Mouse (Mus musculus) liver, adult 2 months (tissue): ENCODE data around the gene Txndc15.

ENCODE experiments used
- CTCF ChIP-seq: fragments of 200-500 bp; IDR thresholded peaks from 2 replicates; pipeline ENCODE4 v1.5.1; 2011; ENCODE audit warnings: low read depth, low read length, control low read depth
- POLR2A ChIP-seq: fragments of 200-500 bp; IDR thresholded peaks from 2 replicates; pipeline ENCODE4 v1.6.1; 2011; ENCODE audit warnings: low read length, control low read depth; ENCODE audit not compliant: insufficient read depth; ENCODE audit errors: extremely low read depth

DNA sequence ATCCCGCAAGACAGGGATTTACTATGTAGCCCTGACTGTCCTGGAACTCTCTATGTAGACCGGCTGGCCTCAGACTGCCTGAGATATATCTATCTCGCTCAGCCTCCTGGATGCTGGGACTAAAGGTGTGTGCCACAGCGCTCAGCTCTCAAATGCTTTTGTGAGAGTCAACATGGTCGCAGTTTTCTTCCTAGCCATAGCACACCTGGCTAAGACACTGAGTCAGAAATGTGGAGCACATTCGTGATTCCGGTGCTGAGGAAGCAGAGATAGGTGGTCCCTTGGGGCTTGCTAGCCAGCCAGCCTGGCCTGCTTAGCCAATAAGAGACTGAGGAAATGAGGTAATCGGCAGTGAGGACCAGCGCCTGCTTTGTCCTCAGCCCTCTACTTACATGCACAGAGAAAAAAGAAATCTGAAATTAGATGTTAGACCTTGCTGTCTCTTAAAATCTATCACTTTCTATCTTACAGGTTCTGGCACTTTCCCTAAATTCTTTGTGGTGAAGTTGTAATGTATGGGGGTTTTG, 28.3 kb upstream of the Txndc15 start:
- TF ChIP-seq CTCF (no peak), POLR2A (no peak)
